Mouse (Mus musculus) cerebellum, adult 8-10 months (tissue): ENCODE data around the gene Cgnl1.

Source experiments
- DNase-seq: peaks from one replicate; pipeline ENCODE4 v3.0.0; 2022

Cgnl1 gene

GRCm38 (mm10) chr9:71666432-71666831 lies 105.0 kb downstream of the Cgnl1 start:
- no peak for DNase-seq

GRCm38 (mm10) chr9:71665493-71665892 lies 105.9 kb downstream of the Cgnl1 start:
- DNase-seq = no peak

GRCm38 (mm10) chr9:71664855-71665254 lies 106.5 kb downstream of the Cgnl1 start:
- DNase-seq = no peak

GRCm38 (mm10) chr9:71663421-71664217 lies 107.8 kb downstream of the Cgnl1 start:
- no peak for DNase-seq

- DNase-seq = no peak
Observed at GRCm38 (mm10) chr9:71660540-71660939, 110.9 kb downstream of the Cgnl1 start.

GRCm38 (mm10) chr9:71659681-71660080 lies 111.7 kb downstream of the Cgnl1 start:
- DNase-seq = no peak

GRCm38 (mm10) chr9:71657199-71657598 lies 114.2 kb downstream of the Cgnl1 start:
- no peak for DNase-seq

- DNase-seq = no peak
Observed at GRCm38 (mm10) chr9:71654861-71655260, 116.5 kb downstream of the Cgnl1 start.

- DNase-seq = peak; percentile 85
Observed at GRCm38 (mm10) chr9:71646115-71646514, 125.3 kb downstream of the Cgnl1 start.

- no peak for DNase-seq
Observed at GRCm38 (mm10) chr9:71643611-71644010, 127.8 kb downstream of the Cgnl1 start.

- no peak for DNase-seq
Observed at GRCm38 (mm10) chr9:71642270-71642669, 129.1 kb downstream of the Cgnl1 start.

GRCm38 (mm10) chr9:71640361-71640927 lies 131.0 kb downstream of the Cgnl1 start:
- DNase-seq = no peak

- no peak for DNase-seq
Observed at GRCm38 (mm10) chr9:71638198-71638597, 133.2 kb downstream of the Cgnl1 start.

GRCm38 (mm10) chr9:71636854-71637253 lies 134.5 kb downstream of the Cgnl1 start:
- DNase-seq = no peak

GRCm38 (mm10) chr9:71635627-71636026 lies 135.8 kb downstream of the Cgnl1 start:
- DNase-seq = no peak

GRCm38 (mm10) chr9:71634916-71635315 lies 136.5 kb downstream of the Cgnl1 start:
- no peak for DNase-seq

- DNase-seq = no peak
Observed at GRCm38 (mm10) chr9:71628921-71629320, 142.5 kb downstream of the Cgnl1 start.

GRCm38 (mm10) chr9:71628286-71628685 lies 143.1 kb downstream of the Cgnl1 start:
- DNase-seq = no peak

- no peak for DNase-seq
Observed at GRCm38 (mm10) chr9:71625961-71626360, 145.4 kb downstream of the Cgnl1 start.

GRCm38 (mm10) chr9:71624793-71625495 lies 146.5 kb downstream of the Cgnl1 start:
- DNase-seq = peak; percentile 28

GRCm38 (mm10) chr9:71623871-71624569 lies 147.4 kb downstream of the Cgnl1 start:
- DNase-seq = peak; percentile 15

GRCm38 (mm10) chr9:71622593-71622992 lies 148.8 kb downstream of the Cgnl1 start:
- no peak for DNase-seq

- DNase-seq = no peak
Observed at GRCm38 (mm10) chr9:71621968-71622367, 149.4 kb downstream of the Cgnl1 start.
